Mouse (Mus musculus) mesoderm, embryonic 11.5 days (tissue): ENCODE measurements at regions not wholly inside any gene's neighbourhood (a gene's known extent, or its start where the extent isn't known, plus 50 kb on each side); places are given as distances from the start of the nearest gene placed in this dataset.

ENCODE experiments used
- DNase-seq: peaks from one replicate; pipeline ENCODE4 v3.0.0-alpha.2; 2012; ENCODE audit warnings: low read depth, low spot score

GRCm38 (mm10) chr15:56436131-56436530 lies 1041.3 kb downstream of the Slc22a22 start:
- no peak for DNase-seq

- peak; percentile 75 for DNase-seq
Measured at GRCm38 (mm10) chr15:56425986-56426385, 1051.4 kb downstream of the Slc22a22 start.

DNA sequence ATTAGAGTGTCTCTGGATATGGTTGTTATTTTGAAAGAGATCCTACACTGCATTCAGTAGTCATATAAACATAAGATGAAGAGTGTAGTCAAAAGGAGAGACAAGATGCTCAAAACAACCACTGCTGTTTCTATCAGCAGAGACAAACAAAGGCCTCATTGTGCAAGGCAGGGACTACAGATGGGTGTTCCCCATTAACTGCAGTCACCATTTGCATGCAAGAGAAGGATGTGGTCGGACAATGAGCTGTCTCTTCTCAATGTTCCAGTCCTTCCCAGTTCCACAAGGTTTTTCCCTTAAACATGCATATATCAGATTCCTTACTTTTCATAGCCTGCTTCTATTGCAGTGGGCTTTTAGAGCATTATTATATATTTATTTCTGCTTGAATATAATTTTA lies 1056.7 kb downstream of the Slc22a22 start:
- DNase-seq = peak; percentile 27

DNA sequence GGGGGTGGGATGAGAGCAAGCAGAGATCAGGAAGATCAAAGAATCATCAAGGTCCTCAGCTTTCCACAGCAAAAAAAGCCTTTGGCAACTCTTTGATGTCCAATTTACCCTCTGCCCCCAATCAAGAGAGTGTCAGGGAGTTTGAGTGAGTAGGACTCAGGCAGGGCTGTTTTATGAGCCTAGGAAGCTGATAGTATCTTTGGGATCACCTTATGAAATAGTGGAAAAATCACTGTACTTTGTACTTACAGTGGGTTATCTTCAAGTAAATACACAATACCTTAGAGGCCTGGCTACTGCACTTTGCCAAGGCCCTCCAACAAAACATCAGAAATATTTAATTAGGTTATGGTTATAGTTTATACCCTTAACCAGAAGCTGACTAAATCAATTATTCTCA lies 1085.4 kb downstream of the Slc22a22 start:
- DNase-seq = no peak

DNA sequence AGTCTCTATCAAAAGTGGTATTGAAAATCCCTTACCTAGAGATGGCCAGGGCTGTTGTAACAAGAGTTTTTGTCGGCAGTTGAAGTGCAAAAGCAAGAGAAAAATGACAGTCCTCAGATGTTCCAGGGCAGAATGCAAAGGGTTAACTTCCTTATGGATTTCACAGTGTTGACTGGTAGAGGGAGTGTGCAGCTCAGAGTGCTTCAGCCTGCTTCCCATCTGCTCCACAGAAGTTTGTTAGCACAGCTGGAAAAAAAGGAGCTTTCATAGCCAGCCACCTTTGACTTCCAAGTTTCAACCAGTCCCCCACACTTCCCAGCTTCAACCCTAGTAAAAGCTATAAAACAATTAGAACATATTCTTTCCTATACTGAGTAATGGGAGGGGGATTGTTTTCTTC lies 1098.9 kb downstream of the Slc22a22 start:
- peak; percentile 55 for DNase-seq

- DNase-seq = no peak
Measured at GRCm38 (mm10) chr15:56350903-56351302, 1126.5 kb downstream of the Slc22a22 start.

GRCm38 (mm10) chr15:56346111-56346510 lies 1131.3 kb downstream of the Slc22a22 start:
- DNase-seq = no peak

GRCm38 (mm10) chr15:56344973-56345372 lies 1132.5 kb downstream of the Slc22a22 start:
- no peak for DNase-seq

DNA sequence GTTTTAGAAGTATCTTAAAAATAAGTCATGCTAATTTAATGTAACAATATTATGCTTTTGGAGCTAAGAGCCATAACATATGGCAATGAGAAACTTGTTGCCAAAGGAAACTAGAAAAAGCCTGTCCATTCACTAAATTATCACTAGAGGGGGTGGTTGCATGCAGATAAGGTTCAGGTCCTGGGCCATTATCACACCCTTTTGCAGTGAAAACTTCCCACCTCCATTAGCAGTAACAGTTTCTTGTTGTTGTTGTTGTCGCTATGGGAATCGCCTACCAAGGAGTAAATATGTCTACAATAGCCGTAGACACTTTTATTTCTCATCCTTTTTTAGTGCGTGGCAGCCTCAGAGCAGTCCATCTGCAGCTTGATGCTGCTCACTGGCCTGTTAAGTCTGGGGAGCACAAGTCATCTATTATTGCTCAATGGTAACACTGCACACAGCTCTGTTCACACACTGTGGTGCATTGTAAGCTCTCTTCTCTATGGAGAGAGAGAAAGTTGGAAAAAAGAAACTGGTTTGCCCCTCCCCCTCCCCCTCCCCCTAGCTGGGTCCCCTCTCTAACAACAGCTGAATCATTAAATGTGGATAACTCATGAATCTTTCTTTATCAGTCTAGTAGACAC lies 1133.0 kb downstream of the Slc22a22 start:
- peak; percentile 47 for DNase-seq

DNA sequence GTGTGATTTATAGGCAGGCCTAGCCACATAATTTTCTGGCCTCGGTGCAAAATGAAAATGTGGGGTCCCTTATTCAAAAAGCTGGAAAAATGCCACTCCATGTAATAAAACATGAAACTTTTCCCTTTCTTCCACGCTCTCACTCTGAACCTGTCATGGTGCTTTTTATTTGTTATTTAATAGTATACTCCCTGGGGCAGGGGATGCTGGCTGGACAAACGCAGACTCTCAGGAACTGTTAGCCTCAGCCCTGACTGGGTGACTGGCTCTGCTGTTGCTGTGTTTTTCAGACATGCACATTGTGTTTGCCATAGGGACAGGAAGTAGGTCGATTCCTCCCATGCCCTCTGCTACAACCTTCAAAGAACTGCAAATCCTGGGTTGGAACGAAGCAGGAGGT lies 1139.5 kb downstream of the Slc22a22 start:
- no peak for DNase-seq

- DNase-seq = peak; percentile 85
Measured at GRCm38 (mm10) chr15:56336449-56336848, 1141.0 kb downstream of the Slc22a22 start.

- DNase-seq = peak; percentile 39
Measured at GRCm38 (mm10) chr15:56335011-56335410, 1142.4 kb downstream of the Slc22a22 start.

DNA sequence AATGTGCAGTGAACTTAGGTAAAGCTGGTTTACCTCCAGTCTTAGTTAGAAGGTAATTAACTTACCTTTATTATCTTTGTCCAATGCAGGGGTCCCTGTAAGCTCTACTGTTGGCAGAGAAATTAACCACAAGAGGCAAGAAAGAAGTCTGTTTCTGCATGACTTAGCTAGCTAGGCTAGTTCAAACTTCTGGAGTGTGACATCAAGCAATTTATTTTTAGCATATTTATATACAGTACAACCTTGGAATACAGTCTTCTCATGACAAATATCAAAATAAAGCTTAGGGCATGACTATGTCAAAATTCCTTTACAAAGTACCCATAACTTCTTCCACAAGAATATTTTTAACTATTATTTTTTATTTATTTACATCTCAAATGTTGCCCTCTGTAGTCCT lies 1156.9 kb downstream of the Slc22a22 start:
- no peak for DNase-seq

- DNase-seq = peak; percentile 34
Measured at GRCm38 (mm10) chr15:56294910-56295438, 1182.5 kb downstream of the Slc22a22 start.

DNA sequence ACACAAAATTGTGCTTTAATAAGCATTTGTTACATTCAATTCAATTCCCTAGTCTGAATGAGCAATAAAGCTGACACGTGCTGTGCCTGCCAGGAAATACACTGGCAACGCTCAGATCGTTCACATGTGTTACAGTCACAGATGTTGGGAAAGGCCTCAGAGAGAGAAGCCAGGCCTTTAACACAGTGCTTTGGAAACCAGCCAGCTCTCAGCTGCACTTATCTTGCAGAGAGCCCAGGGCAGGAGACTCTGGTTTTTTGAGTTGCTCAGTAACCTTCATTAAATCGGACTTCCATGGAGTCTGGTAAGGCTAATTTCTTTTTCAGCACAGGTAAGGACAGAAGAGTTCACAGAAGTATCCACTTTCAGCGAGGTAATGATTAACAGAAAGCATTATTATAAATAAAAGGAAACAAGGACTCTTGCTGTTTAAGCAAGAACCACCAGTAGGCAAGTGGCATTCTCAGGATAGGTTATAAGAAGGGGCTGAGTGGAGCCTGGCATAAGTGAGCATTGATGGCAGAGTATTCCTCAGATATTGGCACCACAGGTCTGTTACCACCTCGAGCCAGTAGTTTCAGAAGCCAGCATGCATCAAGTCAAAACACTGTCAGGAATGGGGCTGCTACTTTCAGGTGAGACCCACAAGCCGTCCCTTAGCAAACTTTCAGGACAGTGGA lies 1198.7 kb downstream of the Slc22a22 start:
- peak; percentile 53 for DNase-seq

DNA sequence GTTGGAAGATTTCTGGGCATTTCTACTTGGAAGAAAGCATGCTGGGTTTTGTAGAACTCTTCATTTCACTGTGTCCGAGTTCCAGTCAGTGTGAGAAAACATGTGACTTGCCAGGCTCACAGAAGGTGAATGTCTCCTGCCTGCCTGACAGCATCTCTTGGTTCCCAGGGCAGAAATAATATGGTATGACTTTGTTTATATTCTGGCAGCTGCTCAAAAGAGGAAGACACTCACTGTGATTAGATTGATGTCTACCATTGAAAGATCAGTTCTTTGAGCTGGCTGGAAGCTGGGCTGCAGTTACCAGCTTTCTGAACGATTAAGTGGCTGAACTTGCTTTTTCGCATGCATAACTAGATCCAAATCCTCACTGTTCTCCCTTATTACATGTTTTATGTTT lies 1199.4 kb downstream of the Slc22a22 start:
- peak; percentile 15 for DNase-seq

GRCm38 (mm10) chr15:56248731-56249130 lies 1228.7 kb downstream of the Slc22a22 start:
- DNase-seq = no peak

GRCm38 (mm10) chr15:56244004-56244735 lies 1233.3 kb downstream of the Slc22a22 start:
- peak; percentile 52 for DNase-seq

GRCm38 (mm10) chr15:56202552-56202951 lies 1274.9 kb downstream of the Slc22a22 start:
- no peak for DNase-seq

DNA sequence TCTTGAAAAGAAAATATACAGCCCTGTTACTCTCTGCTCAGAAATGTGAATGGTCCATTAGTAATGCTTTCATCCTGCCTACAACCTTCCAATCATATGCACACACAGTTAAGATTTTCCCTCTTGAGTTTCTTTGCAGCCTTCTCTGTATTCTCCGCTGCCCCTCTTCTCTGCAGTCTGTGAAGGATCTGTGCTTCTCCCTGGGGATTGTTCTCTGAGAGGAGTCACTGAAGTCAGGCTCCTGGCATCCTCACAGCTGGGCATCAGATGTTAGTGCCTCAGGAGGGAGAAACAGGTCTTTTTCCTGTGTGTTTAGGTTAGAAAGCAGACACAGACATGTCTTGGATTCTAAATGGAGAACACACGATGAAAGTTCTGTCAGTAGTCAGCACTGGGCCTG lies 1278.1 kb downstream of the Slc22a22 start:
- DNase-seq = peak; percentile 53

- no peak for DNase-seq
Measured at GRCm38 (mm10) chr15:56197425-56198201, 1279.8 kb downstream of the Slc22a22 start.

DNA sequence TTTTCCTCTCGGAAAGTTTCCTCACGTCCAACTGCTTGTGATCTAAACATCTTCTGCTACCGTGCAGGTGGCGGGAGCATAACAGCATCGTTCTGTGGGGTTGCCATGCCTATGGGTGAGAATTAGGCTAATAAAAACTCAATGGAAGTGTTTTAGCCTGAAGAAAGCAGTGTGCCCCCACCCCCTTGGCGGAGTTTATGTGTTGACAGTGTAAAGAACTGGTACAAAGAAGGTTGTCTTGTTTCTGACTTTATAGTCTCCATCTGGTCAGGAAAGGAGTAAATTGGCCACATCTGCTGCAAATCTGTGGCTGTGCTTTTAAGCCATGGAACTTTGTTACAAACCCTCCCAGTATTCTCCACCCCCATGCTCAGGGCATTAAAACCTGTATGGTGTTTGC lies 1311.2 kb downstream of the Slc22a22 start:
- DNase-seq = peak; percentile 39
